Mouse (Mus musculus) spleen, adult 10 weeks (tissue): ENCODE results near the gene Olfr1208. TPM values are rescaled to one million over a fixed set of nuclear protein-coding genes. Genes with fewer than 3 reads are reported as not detected.

Source experiments
- polyA plus RNA-seq: library from polyadenylated mRNA; stranded (reverse); fragments of 350-450 nt; fragmentation: Illumina TruSeq; extraction: RNeasy Lipid Tissue Mini Kit (QIAGEN cat#74804); gene quantifications from one replicate; pipeline ENCODE4 v1.2.3, GENCODE M21; 2015; ENCODE audit warnings: low replicate concordance; ENCODE audit not compliant: insufficient read depth

Gene Olfr1208
- not detected for polyA plus RNA-seq

GRCm38 (mm10) chr2:88902211-88902610 is at the start of gene Olfr1208:
Olfr1208 (minus strand) TSS chr2:88902311.

GRCm38 (mm10) chr2:88938011-88938410 is 35.9 kb upstream of the Olfr1208 start, which contains the start of gene Olfr1211:
Olfr1211 (minus strand) TSS chr2:88938111.

GRCm38 (mm10) chr2:88915057-88915456 is 12.9 kb upstream of the Olfr1208 start, which contains the start of gene Olfr1209:
Olfr1209 (minus strand) TSS chr2:88915157.

GRCm38 (mm10) chr2:88862931-88863330 is 39.2 kb downstream of the Olfr1208 start, which contains the start of gene Olfr1206:
Olfr1206 (plus strand) TSS chr2:88863231.

GRCm38 (mm10) chr2:88848992-88849391 is 53.1 kb downstream of the Olfr1208 start, which contains the start of gene Olfr1204:
Olfr1204 (plus strand) TSS chr2:88849292.

Other genes starting within 250 kb of the Olfr1208 start
- not detected for gene Olfr1193, start 226.7 kb downstream of the Olfr1208 start, polyA plus RNA-seq
- gene Olfr1195, start 213.1 kb downstream of the Olfr1208 start, polyA plus RNA-seq = not detected
- gene Olfr1196, start 197.7 kb downstream of the Olfr1208 start, polyA plus RNA-seq = not detected
- not detected for gene Olfr1197, start 169.9 kb downstream of the Olfr1208 start, polyA plus RNA-seq
- not detected for gene Olfr1198, start 150.9 kb downstream of the Olfr1208 start, polyA plus RNA-seq
- not detected for gene Olfr1199, start 141.8 kb downstream of the Olfr1208 start, polyA plus RNA-seq
- not detected for gene Olfr1200, start 131.8 kb downstream of the Olfr1208 start, polyA plus RNA-seq
- not detected for gene Olfr1201, start 109.3 kb downstream of the Olfr1208 start, polyA plus RNA-seq
- gene Olfr1202, start 87.8 kb downstream of the Olfr1208 start, polyA plus RNA-seq = not detected
- not detected for gene Olfr1205, start 72.6 kb downstream of the Olfr1208 start, polyA plus RNA-seq
- gene Olfr1204, start 53.0 kb downstream of the Olfr1208 start, polyA plus RNA-seq = not detected
- not detected for gene Olfr1206, start 39.1 kb downstream of the Olfr1208 start, polyA plus RNA-seq
- not detected for gene Olfr1209, start 12.8 kb upstream of the Olfr1208 start, polyA plus RNA-seq
- not detected for gene Olfr1211, start 35.8 kb upstream of the Olfr1208 start, polyA plus RNA-seq
- gene Olfr1212, start 51.7 kb upstream of the Olfr1208 start, polyA plus RNA-seq = not detected
- gene Gm13762, start 78.0 kb upstream of the Olfr1208 start, polyA plus RNA-seq = not detected
- not detected for gene Olfr1214, start 90.3 kb upstream of the Olfr1208 start, polyA plus RNA-seq
- gene Olfr1215, start 104.7 kb upstream of the Olfr1208 start, polyA plus RNA-seq = not detected
- not detected for gene Olfr1216, start 116.0 kb upstream of the Olfr1208 start, polyA plus RNA-seq
- not detected for gene Olfr1217, start 129.8 kb upstream of the Olfr1208 start, polyA plus RNA-seq
- gene Olfr1218, start 158.9 kb upstream of the Olfr1208 start, polyA plus RNA-seq = not detected
- gene Olfr1219, start 181.2 kb upstream of the Olfr1208 start, polyA plus RNA-seq = not detected
- not detected for gene Olfr1220, start 204.5 kb upstream of the Olfr1208 start, polyA plus RNA-seq
- gene Olfr1221, start 215.0 kb upstream of the Olfr1208 start, polyA plus RNA-seq = not detected
- not detected for gene Olfr1222, start 230.7 kb upstream of the Olfr1208 start, polyA plus RNA-seq
- not detected for gene Olfr1223, start 249.2 kb upstream of the Olfr1208 start, polyA plus RNA-seq